Mouse (Mus musculus) lung, postnatal 14 days (tissue): ENCODE measurements around the gene Zfyve28.

Source experiments
- DNase-seq: peaks from one replicate; pipeline ENCODE4 v3.0.0; 2021

Gene Zfyve28

DNA sequence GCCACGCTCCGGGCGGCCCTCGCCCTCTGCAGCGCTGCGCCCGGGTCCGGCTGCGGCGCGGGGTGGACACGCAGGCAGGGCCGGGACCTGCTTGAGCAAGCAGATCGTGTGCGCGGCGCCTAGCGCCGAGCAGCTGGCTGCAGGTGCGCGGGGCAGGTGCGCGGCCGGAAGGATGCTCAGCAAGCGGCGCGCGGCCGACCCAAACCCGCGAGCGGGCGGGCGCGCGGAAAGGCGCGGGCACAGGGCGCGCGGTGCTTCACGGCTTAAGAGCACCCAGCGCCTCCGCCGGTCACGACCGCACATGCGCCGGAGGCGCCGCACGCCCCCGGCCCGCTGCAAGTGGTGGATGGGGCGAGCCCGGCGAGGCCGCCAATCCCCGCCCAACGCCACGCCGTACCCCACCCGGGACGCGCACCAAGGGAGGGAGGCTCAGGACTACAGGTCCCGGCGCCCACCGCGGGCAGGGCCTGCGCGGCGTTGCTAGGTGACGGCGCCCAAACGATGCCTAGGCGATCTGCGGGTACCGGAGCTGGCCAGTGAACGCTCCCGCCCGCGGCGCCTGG lies at the start of gene Zfyve28, which contains the start of gene Cfap99:
Gene Zfyve28, minus strand, starts transcription at position 296 of the 563 bp plus-strand sequence.
Gene Cfap99, plus strand, starts transcription at position 447 of the 563 bp plus-strand sequence.
- peak; percentile 58 for DNase-seq

DNA sequence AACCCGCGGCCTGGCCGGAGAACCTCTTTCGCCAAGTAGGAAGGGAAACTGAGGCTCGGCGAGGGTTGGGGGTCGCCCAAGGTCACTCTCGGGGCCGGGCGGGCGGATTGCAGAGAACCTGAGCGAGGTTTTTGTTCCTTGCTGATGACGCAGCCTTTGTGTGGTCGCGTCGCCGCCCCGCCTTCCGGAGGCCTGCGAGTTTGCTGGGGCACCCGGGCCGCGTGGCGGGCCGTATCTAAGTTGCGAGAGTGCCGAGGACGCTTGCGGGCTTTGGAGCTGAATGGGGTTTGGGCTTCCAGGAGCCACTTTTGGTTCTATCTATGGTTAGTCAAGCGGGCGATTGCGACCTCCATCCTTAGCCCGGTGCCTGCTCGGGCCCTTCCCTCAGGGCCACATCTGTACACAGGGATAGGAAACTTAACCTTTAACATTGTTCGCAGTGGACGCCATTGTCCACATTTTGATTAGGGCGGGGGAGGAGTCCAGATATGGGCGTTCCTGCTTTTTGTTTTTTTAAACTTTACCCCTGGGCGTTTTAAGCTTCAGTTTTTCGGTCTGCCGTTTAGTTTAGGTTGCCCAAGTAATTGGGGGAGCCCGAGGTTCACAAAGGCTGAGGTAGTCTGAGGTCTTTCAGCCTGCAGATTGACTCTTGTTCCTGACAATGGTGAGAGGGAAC lies 48.7 kb upstream of the Zfyve28 start:
- peak; percentile 55 for DNase-seq

DNA sequence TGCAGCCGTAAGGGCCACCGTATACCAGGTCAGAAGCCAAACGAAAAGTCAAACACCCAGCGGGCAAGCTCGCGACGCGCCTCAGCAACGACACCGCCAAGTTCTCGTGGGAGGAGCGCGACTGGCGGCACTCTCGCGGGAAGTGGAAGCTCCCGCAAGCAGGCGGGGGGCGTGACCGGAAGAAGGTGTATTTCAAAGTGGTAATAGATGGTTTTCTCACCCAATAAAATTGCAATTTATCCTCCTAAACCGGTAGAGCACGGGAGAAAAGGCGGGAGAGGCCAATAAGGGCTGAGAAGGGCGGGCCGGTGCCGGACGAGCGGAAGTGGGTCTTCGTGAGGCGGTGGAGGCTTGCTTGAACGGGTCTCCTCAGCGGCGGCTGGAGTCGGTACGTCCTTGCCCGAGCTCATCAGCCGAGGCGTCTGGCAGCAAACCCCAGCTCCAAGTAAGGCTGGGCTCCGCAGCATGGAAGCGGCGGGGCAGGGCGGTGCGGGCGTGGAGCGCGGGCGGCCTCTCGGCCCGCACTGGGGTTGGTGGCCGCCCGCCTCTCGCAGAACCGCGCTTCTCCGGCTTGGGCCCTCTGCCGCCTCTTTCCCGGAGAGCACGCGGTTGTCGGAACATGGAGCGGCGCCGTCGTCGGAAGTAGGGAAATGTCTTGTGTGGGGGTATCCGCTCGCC lies 48.0 kb upstream of the Zfyve28 start, which contains the start of gene Rnf4:
Gene Rnf4, plus strand, starts transcription at position 193 of the 678 bp plus-strand sequence.
- peak; percentile 99 for DNase-seq

DNA sequence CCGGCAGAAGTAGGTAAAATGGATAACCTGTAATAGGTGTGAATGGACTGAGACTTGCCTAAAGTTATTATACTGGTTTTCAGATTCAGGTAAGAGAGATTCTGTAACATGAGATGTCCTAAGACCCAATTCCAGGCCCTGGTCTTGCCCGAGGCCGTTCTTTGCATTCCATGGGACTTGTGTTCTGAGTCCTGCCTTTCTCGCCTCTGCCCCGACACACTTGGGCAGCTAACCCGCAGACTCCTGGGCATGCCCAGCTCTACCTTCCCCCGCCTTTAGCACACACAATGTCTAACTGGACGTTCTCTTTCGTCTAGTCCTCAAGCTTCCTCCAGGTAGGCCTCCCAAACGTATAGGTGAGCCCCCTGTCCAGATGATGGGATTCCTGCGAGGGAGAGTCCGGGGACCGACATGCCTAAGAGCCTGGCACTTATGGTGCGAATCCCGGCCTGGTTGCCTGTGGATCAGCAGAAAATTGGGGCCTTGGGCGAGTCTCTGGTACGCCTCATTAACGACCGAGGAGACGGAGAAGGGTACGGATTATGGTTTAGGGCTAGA lies 47.4 kb upstream of the Zfyve28 start:
- DNase-seq = no peak

DNA sequence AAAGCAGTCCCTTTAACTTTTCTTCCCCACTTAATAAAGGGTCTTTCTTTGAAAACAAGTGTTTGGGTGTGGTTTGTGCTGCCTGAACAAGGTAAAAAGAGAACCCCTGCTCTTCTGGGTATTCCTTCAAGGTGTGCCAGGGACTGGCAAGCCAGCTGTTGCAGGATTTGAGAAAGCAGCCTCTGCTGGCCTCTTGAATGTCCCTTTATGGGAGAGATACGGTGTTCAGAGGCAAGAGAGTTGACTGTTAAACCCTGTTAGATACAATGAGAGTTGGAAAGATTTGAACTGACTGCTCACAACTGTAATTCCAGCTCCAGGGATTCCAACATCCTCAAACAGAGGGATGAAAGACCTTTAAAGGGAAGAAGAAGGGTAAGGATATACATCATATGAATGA lies 45.8 kb upstream of the Zfyve28 start:
- no peak for DNase-seq

DNA sequence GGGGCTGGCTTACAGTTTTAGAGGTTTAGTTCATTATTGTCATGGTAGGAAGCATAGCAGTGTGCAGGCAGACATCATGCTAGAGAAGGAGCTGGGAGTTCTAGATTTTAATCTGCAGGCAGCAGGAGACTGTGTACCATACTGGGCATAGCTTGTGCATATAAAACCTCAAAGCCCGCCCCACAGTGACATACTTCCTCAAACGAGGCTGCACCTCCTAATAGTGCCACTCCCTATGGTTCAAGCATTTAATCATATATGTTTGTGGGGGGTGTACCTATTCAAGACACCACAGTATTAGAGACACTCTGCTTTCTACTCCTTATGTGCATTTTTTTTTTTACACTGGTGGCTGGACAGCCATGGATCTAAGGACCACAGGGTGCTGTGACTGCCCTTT lies 41.9 kb upstream of the Zfyve28 start:
- no peak for DNase-seq

DNA sequence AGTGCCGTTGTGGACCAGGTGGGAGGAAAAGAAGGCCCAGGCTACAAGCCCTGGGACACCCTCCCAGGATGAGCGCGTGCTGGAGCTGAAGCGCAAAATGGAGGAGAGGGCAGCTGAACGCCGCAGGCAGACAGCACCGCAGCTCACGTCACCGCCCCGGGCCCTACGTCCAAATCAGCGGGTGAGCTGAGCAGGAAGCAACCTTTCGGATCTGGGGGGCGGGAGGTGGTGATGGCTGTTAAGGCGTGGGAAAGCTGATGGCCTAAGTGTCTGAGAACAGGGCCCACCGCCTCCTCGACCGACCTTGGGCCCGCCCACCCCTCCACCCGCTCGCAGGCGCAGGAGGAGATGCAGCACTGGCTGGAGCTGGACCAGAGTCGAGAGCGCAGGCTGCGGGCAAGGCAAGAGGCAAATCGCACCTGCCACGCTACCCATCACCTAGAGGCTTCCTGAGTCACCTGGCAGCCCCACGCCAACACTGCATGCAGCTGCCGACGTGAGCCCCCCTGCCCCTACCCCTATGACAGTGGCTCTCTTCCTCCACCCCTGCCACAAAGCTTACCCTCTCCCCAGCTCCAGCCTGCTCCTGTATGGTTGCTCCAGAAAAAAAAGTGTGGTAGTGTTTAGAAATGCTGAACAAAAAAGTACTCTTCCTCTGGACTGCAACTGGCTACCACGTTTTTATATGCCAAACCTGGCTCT lies 38.8 kb upstream of the Zfyve28 start:
- peak; percentile 6 for DNase-seq

DNA sequence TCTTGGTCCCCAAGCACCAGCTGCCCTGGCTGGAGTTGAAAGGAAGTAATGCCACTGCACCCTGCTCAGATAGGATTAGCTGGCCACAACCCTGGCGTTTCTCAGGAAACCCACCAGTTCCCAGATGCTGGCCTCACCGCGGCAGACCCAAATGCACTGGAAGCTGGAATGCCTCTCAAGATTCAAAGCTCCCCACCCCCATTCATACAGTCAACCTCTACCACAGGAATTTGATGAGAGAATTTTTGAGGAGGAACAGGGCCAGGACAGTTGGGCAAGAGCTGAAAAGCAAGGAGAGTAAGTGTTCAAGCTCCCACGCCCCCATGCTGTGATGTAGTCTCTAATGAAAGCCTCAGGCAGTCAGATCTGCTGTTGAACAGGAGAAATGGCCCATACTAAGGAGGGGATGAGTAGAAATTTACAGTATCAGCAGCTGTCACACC lies 38.0 kb upstream of the Zfyve28 start:
- DNase-seq = peak; percentile 5

DNA sequence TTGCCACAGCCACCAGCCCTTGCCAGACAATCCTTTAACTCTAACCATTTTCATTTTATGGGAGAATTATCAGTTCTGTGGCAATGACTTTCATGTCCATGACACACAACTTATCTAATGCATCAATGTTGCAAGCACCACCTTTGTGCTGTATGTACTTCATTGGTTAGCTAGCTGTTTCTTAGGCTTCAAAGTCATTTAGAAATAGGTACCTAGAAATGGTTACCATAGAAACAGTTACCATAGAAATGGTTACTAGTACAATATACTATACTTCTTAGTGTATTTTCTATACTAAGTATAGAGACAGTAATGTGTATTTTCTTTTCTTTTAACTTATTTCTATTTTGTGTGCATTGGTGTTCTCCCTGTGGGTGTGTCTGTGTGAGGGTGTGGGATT lies 37.0 kb upstream of the Zfyve28 start:
- no peak for DNase-seq

DNA sequence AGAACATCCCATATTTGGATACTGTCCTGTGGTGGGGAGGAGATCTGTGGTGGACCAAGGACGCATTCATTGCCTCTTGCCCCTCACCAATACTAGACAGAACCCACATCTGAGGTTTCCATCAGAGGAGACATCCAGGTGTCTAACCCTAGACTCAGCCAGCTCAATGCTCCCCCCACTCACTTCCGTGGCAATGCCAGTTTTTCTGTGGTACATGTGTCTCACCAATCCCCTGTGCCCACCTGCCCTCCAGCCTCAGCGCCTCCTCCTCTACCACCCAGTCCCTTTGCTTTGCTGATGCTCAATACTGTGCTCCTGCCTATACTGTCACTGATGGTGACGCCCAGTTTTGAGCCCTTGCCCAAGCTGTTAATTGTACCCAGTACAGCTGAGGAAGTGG lies 33.0 kb upstream of the Zfyve28 start:
- no peak for DNase-seq

DNA sequence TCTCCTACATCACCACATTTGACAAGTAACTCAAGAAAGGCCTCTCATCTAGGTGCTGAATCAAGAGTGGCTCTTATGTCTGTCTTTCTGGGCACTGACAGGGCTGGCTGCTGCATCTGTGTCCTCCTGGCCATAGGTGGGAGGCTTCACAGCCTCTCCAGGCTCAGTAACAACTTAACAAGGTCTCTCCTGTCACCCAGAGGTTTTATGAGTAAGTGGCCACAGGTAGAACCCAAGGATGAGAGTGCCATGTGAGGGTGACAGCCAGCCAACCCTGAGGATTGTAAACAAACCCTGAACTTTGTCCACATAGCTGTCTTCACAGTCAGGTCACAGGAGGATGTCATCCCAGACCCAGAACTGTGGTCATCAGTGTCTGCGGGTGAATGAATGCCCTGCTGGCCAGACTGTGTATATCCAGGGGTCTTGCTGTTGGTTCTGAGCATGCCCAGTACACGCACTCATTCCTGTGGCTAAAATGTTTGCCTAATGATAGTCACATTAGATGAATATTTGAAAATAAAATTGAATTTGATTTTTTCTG lies 31.3 kb upstream of the Zfyve28 start:
- no peak for DNase-seq

DNA sequence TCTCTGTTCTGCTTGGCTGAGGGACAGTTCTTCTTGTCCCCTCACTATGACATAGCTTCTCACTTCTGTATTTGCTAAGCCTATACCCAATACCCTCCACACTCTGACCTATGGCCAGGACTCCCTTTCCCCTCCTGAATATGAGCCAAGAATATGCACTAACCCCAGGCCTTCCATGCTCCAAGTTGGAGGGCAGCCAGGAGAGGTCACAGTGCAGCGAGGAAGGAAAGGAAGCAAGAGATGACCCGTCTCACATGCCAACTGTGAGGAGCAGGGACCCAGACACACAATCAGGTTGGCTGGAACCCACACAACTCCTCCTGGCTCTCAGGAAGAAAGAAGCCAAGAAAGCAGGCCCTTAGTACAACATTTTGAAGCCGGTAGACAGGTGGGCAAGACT lies 20.8 kb upstream of the Zfyve28 start:
- no peak for DNase-seq

DNA sequence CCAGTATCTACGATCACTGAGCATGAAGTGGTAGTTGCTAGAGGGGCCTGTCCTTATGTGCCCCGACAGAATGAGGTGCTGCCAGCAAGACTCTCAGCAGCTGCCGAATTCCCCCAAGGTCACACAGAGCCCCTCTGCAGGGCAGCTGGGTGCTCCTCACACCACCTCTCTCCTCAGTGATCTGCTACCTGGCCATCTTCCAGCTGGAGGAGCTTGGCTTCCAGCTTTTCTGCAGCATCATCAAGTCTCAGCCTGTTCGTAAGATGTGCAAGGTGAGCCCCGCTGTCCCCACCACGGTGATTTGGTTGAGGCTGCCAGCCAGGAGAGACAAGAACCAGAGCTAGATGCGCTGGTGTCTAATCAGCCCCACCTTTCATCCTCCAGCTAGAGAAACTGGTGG lies 14.1 kb upstream of the Zfyve28 start:
- no peak for DNase-seq

DNA sequence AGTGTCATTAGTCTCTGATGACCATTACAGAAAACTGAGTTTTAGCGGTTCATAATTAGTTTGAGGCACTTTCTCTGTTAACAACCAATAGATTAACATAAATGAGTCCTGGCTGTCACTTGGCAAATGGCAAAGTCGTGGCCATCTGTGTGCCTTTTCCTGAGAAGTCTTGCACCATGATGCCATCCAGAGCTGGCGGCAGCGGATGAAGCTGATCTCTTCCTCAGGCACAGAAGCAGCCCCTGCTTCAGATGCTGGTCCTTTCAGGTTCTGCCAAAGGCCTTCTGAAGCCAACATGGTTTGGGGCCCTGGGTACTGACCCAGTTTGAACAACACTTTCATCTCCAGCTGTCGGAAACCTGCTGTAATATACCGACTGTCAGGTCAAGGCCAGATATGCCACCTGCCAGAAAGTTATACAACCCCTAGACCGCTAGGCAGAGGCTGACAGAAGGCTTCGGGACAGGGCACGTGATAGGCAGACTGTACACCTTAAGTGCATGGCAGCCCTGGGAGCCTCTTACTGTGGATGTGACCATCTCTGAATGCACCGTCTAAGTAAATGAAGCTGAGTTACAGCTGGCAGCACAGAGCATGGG lies 10.8 kb upstream of the Zfyve28 start:
- DNase-seq = no peak

DNA sequence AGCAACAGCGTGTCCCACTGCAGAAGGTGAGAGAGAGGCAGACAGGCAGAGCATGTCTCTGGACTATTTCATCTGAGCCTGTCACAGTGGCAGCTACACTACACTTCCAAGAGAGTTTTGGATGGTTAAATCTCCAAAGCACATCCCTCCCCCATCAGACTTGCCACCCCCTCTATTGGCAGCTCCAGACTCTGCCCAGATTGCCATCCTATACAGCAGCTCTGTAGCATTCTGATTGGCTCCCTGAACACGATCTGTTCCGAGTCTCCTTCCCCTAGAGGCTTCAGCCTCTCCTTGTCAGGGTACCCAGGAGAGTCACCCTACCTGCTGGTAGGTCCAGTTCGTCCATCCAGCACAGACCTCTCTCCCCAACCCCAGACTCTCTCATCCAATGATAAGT lies 9.8 kb upstream of the Zfyve28 start:
- DNase-seq = no peak

DNA sequence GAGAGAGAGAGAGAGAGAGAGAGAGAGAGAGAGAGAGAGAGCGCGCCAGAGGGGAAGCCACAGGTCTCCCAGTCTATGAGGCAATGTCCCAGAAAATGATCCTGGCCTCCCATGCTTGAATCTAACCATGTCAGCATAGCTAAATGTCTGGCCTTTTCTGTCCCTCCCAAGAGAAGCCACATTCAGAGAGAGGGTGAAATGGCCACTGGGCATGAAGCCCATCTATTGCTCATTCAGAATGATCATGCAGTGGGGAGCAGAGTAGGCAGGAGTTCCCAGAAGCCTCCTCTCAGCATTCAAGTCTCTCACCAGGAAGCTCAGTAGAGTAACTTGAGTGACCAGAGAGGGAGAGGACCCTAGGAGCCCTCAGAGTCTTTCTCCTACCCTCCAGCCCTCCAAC lies 6.9 kb upstream of the Zfyve28 start:
- DNase-seq = no peak

DNA sequence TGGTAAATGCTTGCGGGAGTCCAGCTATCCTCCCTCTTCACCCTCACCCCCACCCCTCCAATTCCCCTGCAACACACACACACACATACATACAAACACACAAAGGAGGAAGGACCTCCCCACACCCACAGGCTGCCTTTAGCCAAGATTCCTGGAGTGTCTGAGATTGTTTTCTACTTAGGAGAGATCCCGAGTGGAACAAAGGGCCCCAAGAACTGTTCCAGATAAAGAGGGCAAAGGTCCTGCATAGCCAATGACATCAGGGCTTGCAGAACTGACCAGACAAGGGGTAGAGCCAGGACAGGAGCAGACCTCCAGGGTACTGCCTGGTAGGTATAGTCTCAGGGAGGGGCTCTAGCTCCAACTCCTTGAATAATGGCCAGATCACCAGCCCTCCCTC lies 6.4 kb upstream of the Zfyve28 start:
- DNase-seq = no peak

DNA sequence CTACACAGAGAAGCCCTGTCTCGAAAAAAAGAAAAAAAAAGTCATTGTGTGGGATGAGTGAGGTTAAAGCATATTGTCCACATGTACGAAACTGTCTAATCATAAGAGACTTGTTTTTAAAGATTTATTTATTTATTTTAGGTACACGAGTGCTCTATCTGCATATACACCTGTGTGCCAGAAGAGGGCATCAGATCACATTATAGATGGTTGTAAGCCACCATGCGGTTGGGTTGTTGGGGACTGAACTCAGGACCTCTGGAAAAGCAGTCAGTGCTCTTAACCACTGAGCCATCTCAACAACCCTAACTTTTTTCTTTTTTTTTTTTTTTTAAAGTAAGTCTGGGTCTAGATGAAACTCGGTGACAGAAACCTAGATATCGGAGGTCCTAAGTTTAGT lies 5.1 kb upstream of the Zfyve28 start:
- DNase-seq = no peak

DNA sequence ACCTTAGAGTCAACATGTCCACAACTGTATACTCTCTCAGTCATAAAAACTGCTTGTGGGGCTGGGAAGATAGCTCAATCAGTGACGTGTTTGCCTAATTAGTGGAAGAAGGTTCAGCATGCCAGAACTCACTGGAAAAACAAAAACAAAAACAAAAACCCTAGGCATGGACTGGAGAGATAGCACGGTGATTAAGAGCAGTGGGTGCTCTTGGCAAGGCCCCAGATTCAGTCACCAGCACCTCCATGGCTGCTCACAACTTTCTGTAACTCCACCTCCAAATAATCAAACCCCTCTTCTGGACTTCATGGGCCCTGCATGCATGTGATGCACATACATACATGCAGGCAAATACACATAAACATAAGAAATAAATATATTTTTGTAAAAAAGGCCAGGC lies 1.0 kb upstream of the Zfyve28 start:
- no peak for DNase-seq

DNA sequence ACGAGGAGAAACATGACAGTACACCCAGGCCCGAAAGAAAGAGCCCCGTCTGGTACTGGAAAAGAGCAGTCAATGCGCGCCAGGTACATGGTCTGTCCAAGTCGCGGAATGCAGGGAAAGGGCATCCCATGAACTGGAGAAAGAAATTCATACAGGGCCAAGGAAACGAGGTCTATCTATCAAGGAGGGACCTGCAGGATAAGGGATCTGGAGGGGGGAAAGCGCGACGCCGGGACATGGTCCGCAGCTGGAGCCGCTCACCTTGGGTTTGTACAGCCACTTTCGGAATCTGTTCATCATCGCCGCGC lies 457 bp downstream of the Zfyve28 start:
- no peak for DNase-seq

DNA sequence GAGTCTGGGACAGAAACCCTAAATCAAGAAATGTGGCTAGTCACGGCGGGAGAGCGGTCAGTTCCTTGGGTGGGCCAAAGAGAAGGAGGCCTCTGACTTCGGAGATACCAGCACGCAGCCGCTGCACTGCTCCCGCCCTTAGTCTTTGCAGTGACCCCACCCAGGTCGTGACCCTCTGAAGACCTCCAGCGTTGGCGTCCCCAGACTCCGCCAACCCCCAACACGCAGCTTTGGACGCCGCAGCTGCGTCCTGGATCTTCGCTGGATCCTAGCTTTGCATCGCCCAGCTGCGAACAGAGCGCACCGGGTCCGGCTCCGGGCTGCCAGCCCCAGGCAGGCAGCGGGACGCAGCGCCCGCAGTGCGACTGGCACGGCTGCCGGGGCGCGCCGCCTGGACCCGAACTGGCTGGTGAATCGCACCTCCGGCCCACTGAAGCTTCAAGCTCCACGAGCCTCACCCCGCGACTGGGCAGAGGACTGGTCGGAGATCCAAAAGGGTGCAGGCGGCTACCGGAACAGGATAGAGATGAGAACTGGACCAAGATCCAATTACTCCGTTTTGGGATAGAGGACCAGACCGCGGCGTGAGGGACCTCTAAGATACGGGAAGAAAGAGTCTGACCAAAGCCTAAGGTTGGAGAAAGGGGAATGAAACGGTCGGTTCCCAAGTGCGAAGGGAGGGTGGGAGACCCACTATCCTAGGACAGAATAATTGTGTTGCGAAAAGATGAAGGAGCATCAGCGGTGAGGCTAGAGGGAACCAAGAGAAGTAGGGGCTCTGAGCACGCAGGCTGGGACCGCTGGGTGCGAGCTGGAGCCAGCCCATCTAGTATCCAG lies 1.0 kb downstream of the Zfyve28 start:
- DNase-seq = no peak

DNA sequence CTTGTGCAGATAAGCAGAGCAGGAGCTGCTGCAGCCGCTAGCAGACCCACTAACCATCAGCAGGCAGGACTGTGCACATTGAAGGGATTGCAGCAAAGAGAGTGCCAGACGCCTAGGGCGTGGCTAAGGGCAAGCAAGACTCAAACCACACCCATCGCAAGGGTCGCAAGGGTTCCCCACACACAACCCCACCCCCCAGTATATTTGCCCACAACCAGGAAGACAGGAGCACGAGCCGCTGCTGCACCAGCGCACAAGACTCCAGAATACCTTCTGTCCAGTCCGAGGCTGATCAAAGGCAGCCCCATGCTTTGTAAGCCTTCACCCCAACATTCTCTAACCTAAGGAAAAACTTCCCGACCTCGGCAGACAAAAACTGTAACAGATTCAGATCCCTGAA lies 1.7 kb downstream of the Zfyve28 start:
- no peak for DNase-seq
